Comparison of ENCODE assay signal across 12 mouse cellular contexts in the genomic region with DNA sequence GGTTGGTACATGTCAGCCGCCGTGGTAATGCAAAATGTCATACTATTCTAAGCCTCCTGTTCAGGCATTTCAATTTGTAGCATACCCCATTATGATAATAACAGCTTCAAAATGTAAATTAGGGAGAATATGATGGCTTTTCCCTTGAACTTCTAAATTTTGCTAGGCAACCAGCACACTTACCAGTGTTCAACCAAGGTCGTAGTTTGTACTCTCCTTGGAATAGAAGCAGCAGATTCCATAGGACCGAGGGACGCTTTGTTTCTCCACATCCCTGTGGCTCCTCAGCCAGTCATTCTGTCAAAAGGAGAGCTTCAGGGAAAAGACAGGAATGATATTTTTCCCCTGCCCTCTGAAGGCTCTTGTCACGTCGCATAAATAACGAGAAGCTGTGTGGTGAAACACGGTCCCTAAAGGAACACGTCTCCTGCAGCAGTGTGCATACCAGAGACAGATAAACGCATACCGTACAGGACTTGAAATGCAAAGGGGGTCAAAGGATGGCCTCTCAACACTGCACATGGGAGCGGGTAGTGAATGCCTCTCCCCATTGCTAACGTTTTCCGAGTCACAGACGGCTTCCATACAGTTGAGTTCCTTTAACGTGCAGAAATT.
DNase-seq lines count a peak whose midpoint lies in the region; ATAC-seq lines count a peak whose summit lies in the region.
"Had no signal": no experiment of that assay in that cellular context is flagged by ENCODE, and none has a peak within 500 bp of the region (broad histone marks: within the 10 kb centered on the region; RNA-seq: fewer than 3 reads in every experiment).

No protein-coding gene starts in this region.

- ATAC-seq in embryonic facial prominence, embryonic 11.5 days (replicated peaks; ENCODE audit: insufficient number of reproducible peaks, low FRiP score, low TSS enrichment, low read depth) = no peak
- 0 out of 2 replicates have a peak, but pooled peaks have one; percentile 40 for ATAC-seq in neural tube, embryonic 13.5 days (ENCODE audit: low read depth)
- ATAC-seq in erythroid progenitor cell, adult 5-6 weeks (replicated peaks; ENCODE audit: low FRiP score, poor library complexity, severe bottlenecking) = no peak

- H3K4me3 ChIP-seq in embryonic facial prominence, embryonic 11.5 days (ENCODE audit: low read depth, low read length) = no peak overlapping the region
- no peak overlapping the region for H3K4me3 ChIP-seq in embryonic facial prominence, embryonic 10.5 days
- H3K4me3 ChIP-seq in hindbrain, embryonic 10.5 days = no peak overlapping the region
- H3K4me3 ChIP-seq in neural tube, embryonic 13.5 days = no peak overlapping the region
- H3K4me3 ChIP-seq: gastrocnemius, adult 2 months; limb, embryonic 13.5 days had no signal

- no peaks in the 10 kb centered on the region for H3K9me3 ChIP-seq in embryonic facial prominence, embryonic 11.5 days (replicated peaks; ENCODE audit: control insufficient read depth, low read length)
- H3K9me3 ChIP-seq in embryonic facial prominence, embryonic 10.5 days = no peaks in the 10 kb centered on the region
- H3K9me3 ChIP-seq in hindbrain, embryonic 10.5 days = no peaks in the 10 kb centered on the region
- H3K9me3 ChIP-seq in neural tube, embryonic 13.5 days = no peaks in the 10 kb centered on the region
- H3K9me3 ChIP-seq: limb, embryonic 13.5 days had no signal

- H3K4me2 ChIP-seq in embryonic facial prominence, embryonic 11.5 days (ENCODE audit: low read depth, low read length) = no peak overlapping the region
- peak overlapping the region; percentile 44 for H3K4me2 ChIP-seq in neural tube, embryonic 13.5 days
- H3K4me2 ChIP-seq: limb, embryonic 13.5 days had no signal

- peak; percentile 2 for DNase-seq in embryonic facial prominence, embryonic 11.5 days (ENCODE audit: low spot score)
- no peak for DNase-seq in embryonic facial prominence, embryonic 10.5 days (ENCODE audit: low spot score)
- peak; percentile 14 to 31 for DNase-seq in left cerebral cortex, postnatal 36 days (ENCODE audit: low spot score in 2 of 2)
- no peak for DNase-seq in left cerebral cortex, postnatal 10 days (ENCODE audit: extremely low spot score in 1 of 2, low spot score in 2 of 2)
- no peak for DNase-seq in hindbrain, embryonic 10.5 days (ENCODE audit: low spot score)
- DNase-seq in lung, postnatal 10 days = no peak
- DNase-seq: cerebellum, adult 18-20 months; gastrocnemius, adult 2 months; kidney, adult 18-20 months had no signal

- H3K4me1 ChIP-seq in embryonic facial prominence, embryonic 11.5 days (ENCODE audit: control insufficient read depth, insufficient read depth, low read length) = no peaks in the 10 kb centered on the region
- H3K4me1 ChIP-seq in embryonic facial prominence, embryonic 10.5 days = peaks cover 12% of the 10 kb centered on the region
- H3K4me1 ChIP-seq in hindbrain, embryonic 10.5 days (replicated peaks) = peaks cover 14% of the 10 kb centered on the region; the same call in 1 of the 2 replicates
- H3K4me1 ChIP-seq in neural tube, embryonic 13.5 days (replicated peaks) = peaks cover 50% of the 10 kb centered on the region

- H3K9ac ChIP-seq in embryonic facial prominence, embryonic 11.5 days (replicated peaks; ENCODE audit: low read length) = no peak overlapping the region
- peak overlapping the region; percentile 55 for H3K9ac ChIP-seq in neural tube, embryonic 13.5 days
- H3K9ac ChIP-seq: limb, embryonic 13.5 days had no signal

- H3K27me3 ChIP-seq in embryonic facial prominence, embryonic 11.5 days (ENCODE audit: control insufficient read depth, insufficient read depth, low read length) = no peaks in the 10 kb centered on the region
- no peaks in the 10 kb centered on the region for H3K27me3 ChIP-seq in embryonic facial prominence, embryonic 10.5 days (replicated peaks; ENCODE audit: low read depth, poor library complexity, severe bottlenecking)
- H3K27me3 ChIP-seq in hindbrain, embryonic 10.5 days (ENCODE audit: insufficient read depth, poor library complexity, severe bottlenecking) = no peaks in the 10 kb centered on the region
- H3K27me3 ChIP-seq in neural tube, embryonic 13.5 days = no peaks in the 10 kb centered on the region
- H3K27me3 ChIP-seq: limb, embryonic 13.5 days had no signal

- no peak overlapping the region for H3K27ac ChIP-seq in embryonic facial prominence, embryonic 11.5 days (replicated peaks; ENCODE audit: low read depth, low read length)
- no peak overlapping the region for H3K27ac ChIP-seq in embryonic facial prominence, embryonic 10.5 days (replicated peaks)
- 0 out of 2 replicates have a peak overlapping the region, but pooled peaks have one; percentile 16 for H3K27ac ChIP-seq in hindbrain, embryonic 10.5 days
- H3K27ac ChIP-seq in neural tube, embryonic 13.5 days (replicated peaks) = peak overlapping the region; percentile 88
- H3K27ac ChIP-seq: gastrocnemius, adult 2 months; limb, embryonic 13.5 days had no signal

- intact Hi-C loops in left cerebral cortex, postnatal 36 days (cut with DNase I) = no loop called here
- intact Hi-C loops in left cerebral cortex, postnatal 10 days (cut with DNase I) = no loop called here

- no peaks in the 10 kb centered on the region for H3K36me3 ChIP-seq in embryonic facial prominence, embryonic 11.5 days (replicated peaks; ENCODE audit: control insufficient read depth, insufficient read depth, low read depth, low read length)
- H3K36me3 ChIP-seq in embryonic facial prominence, embryonic 10.5 days (replicated peaks) = peaks cover 14% of the 10 kb centered on the region; the same call in 1 of the 2 replicates
- H3K36me3 ChIP-seq in hindbrain, embryonic 10.5 days = peaks cover 17% of the 10 kb centered on the region
- H3K36me3 ChIP-seq in neural tube, embryonic 13.5 days = peaks cover 14% of the 10 kb centered on the region

- 60% methylated on average over 17 of the region's 17 CpGs for WGBS in embryonic facial prominence, embryonic 11.5 days
- WGBS in embryonic facial prominence, embryonic 10.5 days = 74% methylated on average over 17 of the region's 17 CpGs
- 84% methylated on average over 17 of the region's 17 CpGs for WGBS in hindbrain, embryonic 10.5 days
- WGBS in neural tube, embryonic 13.5 days = 53% methylated on average over 17 of the region's 17 CpGs

Comparison
In these comparisons a context has a peak if more than half of its experiments do, and no peak if none do; other contexts are left out.
1. DNase-seq: peak in embryonic facial prominence, embryonic 11.5 days (single experiment) and left cerebral cortex, postnatal 36 days (2 of 2); none in embryonic facial prominence, embryonic 10.5 days (single experiment), left cerebral cortex, postnatal 10 days (0 of 2), hindbrain, embryonic 10.5 days (single experiment) and lung, postnatal 10 days (single experiment).
2. H3K27ac ChIP-seq: peak in hindbrain, embryonic 10.5 days (single experiment) and neural tube, embryonic 13.5 days (single experiment); none in embryonic facial prominence, embryonic 11.5 days (single experiment) and embryonic facial prominence, embryonic 10.5 days (single experiment).